Mouse (Mus musculus) brain, embryonic 18.5 days (tissue): ENCODE data around the gene Lars2.

ENCODE experiments used
- DNase-seq: peaks from one replicate; pipeline ENCODE4 v3.0.0-alpha.2; 2012; ENCODE audit warnings: low read depth, low spot score

Lars2 gene

DNA sequence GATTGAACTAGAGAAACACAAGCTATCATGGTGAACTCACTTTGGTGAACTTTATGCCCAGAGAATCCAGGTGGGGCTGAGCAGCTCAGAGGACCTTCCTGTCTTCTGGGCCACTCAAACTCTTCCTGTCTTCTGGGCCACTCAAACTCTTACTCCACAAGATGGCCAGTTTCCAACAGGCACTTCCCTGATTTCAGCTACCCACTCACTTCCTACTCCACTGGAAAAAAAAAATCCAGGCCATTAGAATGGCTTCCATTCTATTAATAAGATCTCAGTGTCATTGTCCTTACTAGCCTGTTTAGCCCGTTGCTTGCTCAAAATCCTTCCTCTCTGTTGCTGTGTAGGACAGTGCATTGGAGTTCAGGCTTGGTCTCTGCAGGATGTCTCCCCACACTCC, 108.8 kb downstream of the Lars2 start:
- no peak for DNase-seq

DNA sequence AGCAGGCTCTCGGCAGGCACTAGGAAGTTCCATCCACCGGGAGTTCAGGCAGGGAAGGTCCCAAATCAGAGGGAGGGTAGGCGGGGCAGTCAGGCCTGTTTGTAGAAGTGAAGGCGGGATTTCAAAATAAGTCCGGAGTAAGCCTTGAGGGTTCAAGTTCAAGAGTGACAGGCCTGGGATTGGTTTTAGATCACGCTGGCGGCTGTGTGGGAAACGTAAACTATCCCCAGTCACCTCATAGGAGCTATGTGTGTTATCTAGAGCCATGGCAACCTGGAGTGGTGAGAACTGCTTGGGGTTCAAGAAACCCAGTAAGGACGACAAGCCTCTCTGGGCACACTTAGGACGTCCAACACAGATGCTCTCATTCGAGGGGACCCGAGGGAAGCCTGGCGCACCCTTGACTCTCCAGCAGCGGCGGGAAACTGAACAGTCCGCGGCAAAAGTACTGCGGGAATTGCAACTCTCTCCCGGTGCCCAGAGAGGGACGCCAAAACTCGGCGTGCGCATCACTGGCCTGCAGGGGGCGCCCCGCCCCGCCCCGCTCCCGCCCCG, 111.4 kb downstream of the Lars2 start:
- DNase-seq = no peak

DNA sequence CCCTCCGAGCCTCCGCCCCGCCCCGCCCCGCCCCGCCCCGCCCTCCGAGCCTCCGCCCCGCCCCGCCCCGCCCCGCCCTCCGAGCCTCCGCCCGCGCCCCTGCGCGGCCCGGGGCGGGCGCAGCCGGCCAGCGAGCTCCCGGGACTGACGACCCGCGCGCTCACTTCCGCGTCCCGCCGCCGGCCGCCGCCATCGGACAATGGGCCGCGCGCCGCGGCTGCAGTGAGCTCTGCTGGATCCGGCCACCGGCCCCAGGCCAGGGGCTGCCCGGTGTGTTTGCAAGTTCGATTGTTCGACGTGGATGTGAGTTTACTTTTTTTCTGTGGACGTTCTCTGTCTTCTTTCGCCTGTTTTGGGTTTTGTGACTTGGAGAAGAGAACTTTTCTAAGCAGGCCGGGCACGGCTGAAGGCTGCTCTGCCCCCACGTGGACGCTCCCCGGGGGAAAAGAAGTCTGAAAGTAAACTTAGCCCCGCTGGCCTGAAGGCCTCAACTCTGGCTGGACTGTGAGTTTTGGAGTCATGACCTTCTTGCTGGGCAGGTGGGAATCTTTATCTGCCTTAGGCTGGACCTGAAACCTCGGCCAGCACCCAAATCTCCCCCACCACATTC, 112.0 kb downstream of the Lars2 start, which contains the start of gene Limd1:
Gene Limd1, plus strand, starts transcription at position 121 of the 610 bp plus-strand sequence.
- DNase-seq = no peak

DNA sequence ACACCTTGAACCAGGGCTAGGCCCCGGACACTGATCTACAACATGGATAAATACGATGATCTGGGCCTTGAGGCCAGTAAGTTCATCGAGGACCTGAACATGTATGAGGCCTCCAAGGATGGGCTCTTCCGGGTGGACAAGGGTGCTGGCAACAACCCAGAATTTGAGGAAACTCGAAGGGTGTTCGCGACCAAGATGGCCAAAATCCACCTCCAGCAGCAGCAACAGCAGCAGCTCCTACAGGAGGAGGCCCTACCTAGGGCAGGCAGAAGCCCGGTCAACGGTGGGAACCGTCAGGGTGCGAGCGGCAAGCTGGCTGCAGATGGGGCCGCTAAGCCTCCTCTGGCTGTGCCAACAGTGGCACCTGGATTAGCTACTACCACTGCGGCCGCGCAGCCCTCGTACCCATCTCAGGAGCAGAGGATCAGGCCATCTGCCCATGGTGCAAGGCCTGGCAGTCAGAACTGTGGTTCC, 112.5 kb downstream of the Lars2 start:
- DNase-seq = no peak

DNA sequence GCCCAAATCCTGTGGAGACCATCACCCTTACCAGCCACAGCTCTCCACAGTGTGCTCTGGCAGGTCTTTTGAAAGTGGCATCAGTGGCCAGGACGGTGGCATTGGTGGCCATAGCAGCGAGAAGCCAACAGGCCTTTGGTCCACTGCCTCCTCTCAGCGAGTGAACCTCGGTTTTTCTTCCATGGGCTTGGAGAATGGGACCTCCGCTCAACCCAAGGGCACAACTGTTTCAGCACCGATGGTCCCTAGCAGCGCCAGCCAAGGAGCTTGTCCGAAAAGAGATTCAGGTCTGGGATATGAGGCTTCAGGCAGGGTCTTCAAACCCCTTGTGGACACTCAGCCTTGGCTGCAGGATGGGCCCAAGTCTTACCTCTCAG, 113.1 kb downstream of the Lars2 start:
- no peak for DNase-seq

DNA sequence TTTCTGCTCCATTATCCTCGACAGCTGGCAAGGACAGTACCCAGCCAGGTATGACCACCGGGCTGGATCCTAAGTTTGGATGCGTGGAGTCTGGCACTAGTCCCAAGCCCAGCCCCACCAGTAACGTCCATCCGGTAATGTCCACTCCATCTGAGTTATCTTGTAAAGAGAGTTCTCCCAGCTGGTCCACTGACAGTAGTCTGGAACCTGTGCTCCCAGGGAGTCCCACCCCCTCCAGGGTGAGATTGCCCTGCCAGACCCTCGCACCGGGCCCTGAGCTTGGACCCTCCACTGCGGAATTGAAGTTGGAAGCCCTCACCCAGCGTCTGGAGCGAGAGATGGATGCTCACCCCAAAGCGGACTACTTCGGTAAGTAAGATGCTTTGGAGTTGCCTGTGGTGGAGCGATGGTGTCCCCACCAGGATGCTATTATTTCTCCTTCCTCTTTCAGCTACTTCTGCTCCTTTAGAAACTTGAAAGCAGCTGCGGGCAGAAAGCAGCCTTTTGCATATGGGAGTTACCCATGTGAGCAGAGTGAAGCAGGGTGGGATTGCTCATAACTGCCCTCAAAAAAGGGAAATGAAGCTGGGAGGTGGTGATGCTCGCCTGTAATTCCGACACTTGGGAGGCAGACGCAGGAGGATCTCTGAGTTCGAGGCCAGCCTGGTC, 113.7 kb downstream of the Lars2 start:
- DNase-seq = no peak

DNA sequence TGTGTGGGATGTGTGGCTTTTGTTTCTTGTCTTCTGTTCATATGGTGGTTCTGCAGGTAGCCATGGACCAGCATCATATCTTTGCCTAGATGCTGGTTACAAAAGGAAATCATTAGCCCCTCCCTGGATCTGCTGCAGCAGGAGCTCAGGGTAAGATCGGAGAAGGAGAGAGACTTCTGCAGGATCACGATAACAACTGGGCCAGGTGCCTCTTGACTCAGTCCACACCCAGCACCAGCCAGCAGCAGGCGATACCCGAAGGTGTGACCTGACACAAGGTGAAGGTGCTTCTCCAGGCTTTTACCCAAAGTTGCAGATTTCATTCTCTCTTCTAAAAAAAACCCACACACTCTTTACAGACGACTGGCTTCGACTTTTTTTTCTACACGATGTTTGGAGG, 114.4 kb downstream of the Lars2 start:
- DNase-seq = no peak

DNA sequence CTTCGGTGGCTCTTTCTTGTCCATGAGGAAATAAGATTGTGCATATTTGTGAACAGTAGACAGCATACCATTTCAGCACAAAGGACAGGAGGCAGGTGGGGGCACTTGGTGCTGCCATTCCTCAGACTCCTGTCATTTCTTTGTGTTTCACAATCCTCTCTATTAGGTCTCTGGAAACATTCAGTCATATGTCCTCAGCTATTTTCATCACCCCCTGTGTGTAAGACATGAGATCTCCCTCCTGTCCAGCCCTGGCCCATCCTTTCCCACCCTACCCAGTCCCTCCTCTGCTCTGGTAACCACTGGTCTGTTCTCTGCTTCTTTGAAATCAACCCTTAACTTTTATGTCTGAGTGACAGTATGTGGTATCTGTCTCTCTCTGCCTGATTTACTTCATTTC, 116.9 kb downstream of the Lars2 start:
- no peak for DNase-seq

DNA sequence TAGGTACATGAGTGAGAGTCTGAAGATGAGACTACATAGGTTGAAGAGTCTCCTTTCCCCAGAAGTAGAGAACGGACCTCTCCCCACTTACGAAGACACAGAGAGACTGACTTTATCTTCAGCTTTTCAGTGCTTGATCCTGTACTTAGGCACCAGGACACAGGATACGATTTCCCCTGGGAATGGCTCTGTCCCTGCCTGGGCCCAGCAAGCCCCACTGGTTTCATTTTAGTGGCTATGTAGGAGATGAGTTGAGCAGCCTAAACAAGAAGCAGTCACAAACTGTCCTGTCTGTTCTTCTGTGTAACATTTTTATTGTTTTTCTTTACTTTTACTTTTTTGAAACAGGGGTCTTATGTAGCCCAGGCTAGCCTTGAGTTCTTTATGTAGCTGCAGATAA, 118.1 kb downstream of the Lars2 start:
- DNase-seq = no peak

DNA sequence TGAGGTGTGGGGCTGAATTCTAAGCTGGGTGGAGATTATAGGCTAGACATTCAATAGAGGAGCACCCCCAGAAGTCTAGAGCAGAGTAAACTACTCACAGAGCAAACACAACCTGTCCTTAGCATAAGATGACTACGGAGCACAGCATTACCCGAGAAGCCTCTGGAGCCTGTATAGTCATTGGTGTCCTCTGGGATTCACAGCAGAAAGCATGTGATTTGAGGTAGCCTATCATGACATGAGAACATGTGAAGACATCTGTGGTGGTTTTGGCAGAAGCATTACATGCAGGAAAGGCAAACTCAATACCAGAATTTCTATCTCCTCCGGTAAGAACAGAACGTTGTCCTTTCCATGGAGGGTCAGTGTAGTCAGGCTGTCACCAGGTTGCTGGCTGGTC, 118.8 kb downstream of the Lars2 start:
- DNase-seq = no peak

DNA sequence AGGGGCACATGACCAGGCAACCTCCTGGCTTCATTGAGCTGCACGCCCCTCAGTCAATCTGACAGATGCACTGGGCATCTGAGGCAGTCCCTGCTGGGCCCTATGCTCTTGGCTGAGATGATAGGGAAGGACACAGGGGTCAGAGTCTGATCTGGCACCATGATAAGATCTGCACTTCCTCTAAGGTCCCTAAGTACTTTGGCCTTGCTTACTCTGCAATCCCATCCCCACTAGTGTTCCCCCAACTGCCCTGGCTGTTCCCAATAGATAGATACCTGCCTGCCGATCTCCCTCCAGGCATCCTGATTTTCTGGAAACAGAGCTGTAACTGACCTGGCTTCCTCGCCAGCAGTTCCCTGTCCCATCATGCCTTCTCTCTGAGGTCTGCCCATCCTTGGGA, 119.9 kb downstream of the Lars2 start:
- DNase-seq = no peak

DNA sequence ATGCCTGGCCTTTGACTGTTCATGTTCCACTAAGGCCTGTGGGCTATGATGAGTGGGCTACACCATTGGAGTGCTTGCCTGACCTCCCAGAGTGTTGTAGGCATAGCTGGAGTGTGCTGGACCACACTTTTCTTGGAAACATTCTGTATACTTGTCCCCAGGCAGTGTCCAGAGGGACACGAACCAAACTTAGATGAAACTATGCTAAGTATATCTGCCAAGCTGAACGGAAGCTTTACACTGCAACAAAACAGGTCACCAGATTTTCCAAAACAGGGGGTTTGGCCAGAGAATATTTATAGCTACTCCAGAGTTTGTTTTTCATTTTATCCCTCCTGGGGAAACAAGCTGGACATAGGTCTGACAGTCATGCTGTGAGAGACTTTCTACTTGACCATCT, 122.3 kb downstream of the Lars2 start:
- DNase-seq = no peak

DNA sequence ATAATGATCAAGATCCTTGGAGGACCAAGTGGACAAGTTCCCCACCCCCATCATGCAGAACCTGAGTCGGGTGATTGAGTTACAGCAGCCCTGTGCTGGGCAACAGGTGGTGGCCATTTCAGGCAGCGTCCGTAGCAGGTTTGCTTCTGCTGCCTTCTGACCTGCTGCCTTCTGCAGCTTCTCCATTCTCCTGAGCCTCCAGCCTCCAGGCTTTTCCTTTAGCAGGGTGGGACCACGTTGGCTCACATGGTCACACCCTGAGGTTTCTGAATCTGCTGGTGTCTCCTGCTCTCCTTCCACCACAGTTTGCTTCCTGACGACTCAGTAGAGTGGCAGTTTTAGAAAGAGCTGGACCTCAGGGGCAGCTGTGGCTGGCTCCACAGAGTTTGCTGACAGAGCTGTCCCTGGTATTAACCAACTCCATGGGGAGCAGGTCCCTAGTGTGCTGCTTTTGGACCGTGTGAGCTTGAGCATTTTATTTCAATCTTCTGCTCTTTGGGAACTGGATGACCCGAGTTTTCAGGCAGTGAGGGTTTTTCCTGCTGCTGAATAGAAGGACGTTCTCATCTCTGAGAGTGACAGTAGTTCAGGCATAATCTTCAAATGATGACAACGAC, 123.1 kb downstream of the Lars2 start:
- DNase-seq = no peak

DNA sequence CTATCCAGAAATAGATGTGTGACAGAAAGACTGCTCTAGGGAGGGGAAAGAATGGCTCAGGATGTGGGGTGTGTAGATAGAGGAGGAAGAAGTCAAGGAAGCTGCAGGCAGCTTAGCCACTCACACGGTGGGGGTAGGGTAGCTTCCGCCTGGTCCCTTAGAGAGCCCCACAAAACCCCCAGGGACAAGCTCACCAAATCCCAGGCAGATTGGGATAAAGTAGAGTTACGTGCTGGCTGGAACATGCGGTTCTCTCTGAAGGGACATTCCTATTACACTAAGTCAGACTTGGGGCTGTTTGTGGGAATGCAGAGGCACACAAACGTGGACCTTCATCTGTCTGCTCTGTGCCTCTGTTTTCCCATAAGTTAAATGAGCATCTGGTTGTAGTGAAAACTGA, 124.2 kb downstream of the Lars2 start:
- DNase-seq = no peak

DNA sequence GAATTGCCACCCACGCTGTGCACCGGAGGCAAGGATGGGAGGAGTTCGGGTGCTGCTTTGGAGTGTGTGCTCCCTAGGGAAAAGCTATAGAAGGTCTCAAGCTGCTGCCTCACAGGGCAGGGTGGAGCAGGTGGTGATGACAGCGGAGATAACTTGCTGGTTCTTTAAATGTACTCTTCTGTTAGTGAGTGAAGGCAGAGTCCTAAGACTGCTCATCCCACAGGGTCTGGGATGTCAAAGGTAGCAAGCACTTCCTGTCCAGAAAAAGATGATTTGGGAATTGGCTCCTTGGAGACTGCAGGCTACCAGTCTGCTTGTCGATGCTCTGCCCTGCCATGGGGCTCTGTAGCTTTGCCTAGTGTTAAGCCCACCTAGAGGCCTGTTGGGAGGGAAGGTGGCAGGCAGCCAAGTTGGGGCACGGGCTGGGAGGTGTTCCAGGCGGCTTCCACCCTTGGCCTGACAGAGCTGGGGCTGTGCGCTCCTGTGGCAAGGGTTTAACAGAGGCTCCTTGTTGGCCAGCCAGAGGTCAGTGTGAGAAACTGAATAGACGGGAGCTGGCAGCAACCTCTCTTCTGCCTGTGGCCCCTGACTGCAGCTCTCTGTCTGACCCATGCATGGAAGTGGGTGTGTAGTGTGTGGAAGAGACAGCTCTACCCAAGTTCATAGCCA, 125.3 kb downstream of the Lars2 start:
- DNase-seq = no peak

DNA sequence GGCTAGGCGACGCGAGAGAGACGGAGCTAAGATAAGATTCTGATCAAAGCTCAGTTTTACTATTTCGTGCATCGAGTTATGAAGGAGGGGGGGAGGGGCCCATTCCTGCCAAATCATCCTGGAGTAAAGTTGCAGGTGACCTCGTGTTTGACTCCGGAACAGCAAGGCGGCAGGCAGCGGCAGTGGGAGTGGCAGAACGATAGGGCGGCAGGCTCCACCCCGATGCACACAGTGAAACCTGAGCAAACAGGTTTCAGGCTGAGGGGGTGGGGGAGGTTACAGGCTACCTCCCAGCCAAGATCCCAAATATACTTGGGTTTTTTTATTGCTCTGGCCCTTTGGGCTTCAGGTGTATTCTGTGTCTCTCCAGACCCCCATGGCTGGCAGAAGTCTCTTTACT, 129.9 kb downstream of the Lars2 start:
- DNase-seq = no peak

DNA sequence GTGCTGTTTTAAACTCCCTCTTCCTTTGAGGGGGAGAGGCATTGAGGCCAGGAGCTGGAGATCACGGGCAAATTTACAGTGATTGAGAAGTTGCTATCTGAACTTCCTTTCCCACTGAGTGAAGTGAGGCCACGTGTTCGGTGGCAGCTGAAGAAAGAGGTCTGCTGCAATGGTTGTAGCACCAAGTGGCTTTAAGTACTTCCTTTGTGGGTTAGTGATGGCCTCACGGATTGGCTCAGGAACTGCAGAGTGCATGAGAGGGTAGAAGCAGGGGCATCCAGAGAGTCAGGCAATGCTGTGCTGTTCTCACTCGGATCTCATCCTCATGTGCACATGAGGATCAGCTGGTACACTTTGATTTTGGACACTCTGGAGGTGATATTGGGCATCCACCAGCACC, 131.2 kb downstream of the Lars2 start:
- DNase-seq = no peak

DNA sequence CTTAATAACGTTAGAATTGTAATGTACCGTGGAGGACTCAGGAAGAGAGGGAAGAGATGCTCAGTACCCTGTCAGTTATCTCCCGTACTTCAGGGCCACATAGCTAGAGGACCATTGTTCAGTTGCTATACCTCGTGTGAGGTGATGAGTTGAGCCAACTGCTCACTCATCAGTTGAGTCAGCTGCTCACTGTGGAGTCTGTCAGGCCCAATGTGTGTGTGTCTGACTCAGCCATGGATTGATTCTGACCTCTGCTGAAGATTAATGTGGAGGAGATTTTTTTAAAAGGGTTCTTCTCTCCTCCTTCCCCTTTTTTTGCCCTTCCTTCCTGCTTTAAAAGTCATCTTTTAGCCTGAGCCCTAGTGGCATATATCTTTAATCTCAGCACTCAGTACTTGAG, 133.8 kb downstream of the Lars2 start:
- DNase-seq = no peak

DNA sequence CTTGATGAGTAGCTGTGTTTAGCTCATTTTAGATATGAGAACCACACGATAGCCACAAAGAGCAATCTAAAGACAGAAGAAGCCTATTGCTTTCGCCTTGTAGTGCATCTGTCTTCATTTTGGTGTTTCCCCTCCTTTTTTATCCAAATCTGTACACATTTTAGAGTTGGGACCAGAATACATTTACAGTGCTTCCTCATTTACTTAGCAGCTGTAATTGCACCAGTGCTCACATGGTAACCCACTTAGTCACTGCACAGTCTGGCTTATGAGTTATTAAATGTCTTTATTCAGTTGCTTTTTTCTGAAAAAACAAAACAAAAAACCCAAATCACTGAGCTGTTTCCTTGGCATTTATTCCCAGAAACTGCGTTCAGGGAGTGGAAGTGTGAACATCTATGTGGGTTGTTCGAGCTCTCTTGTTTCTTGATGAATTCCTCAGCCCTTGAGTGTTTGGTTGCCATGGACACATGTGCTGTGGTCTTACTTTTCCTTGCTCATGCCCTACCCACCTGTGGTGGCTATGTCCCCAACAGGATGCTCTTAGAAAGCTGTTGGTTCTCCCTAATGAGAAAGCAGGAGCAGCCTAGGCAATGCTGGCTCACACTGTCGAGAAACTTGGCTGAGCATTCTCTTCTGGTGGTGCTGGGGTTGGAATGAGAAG, 136.6 kb downstream of the Lars2 start:
- no peak for DNase-seq

DNA sequence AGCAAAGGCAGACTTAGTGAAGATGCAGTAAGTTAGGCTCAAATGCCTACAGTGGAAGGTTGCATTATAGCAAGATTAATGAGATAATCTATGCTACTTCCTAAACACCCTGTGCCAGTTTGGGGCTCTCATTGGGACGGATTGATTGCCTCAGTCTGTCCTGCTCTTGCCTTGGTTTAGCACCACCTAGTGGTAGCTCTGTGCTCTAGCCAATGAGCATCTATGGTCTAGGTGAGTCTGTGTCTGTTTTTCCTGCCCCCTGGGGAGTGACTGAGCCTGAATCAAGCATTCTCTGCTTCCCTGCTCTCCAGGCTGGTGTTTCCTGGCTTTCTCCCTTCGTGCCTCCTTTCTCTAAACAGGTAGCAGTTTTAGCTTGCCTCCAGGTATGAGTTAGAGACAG, 137.6 kb downstream of the Lars2 start:
- no peak for DNase-seq

DNA sequence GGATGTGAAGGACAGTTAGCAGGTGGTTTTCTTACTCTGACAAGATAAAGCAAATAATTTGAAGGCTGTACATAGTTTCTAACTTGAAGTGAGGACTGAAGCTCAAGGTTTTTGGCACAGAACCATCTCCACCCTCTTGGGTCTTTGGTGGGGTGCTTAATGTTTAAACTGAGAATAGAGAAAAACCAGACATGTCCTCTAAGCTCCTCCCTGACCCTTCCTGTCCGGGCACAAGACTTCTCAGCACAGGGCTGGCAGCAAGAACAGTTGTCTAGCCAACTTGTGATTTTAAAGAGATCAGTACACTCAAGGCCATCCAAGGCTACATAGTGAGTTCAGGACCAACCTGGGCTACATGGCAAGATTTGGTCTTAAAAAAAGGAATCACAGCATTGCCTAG, 138.9 kb downstream of the Lars2 start:
- DNase-seq = no peak
